Mouse (Mus musculus) frontal cortex, postnatal 14 days (tissue): ENCODE results near the gene Npy2r.

Source experiments
- DNase-seq, 2 experiments: peaks; one replicate each; pipeline ENCODE4 v3.0.0; 2022; ENCODE audit warnings: low spot score in 2 of 2

Npy2r gene

GRCm38 (mm10) chr3:82547908-82548721 is at the start of gene Npy2r:
Gene Npy2r, minus strand, starts transcription at chr3:82548084.
- DNase-seq: peak in 1 of 2 experiments; percentile 13

- no peak for DNase-seq
Measured at GRCm38 (mm10) chr3:82557786-82558185, 9.9 kb upstream of the Npy2r start.

- no peak for DNase-seq
Measured at GRCm38 (mm10) chr3:82556311-82556828, 8.5 kb upstream of the Npy2r start.

- DNase-seq: no peak
Measured at GRCm38 (mm10) chr3:82549932-82550331, 2.0 kb upstream of the Npy2r start.

GRCm38 (mm10) chr3:82548753-82549152 is 869 bp upstream of the Npy2r start:
- no peak for DNase-seq

- no peak for DNase-seq
Measured at GRCm38 (mm10) chr3:82541449-82541848, 6.4 kb downstream of the Npy2r start.

GRCm38 (mm10) chr3:82539951-82540350 is 7.9 kb downstream of the Npy2r start:
- no peak for DNase-seq

- no peak for DNase-seq
Measured at GRCm38 (mm10) chr3:82524792-82525191, 23.1 kb downstream of the Npy2r start.

- DNase-seq: no peak
Measured at GRCm38 (mm10) chr3:82498006-82498405, 49.9 kb downstream of the Npy2r start.
